Mouse (Mus musculus) testis, postnatal 10 days (tissue): ENCODE data around the gene Slco1c1.

Experiments
- DNase-seq: peaks from one replicate; pipeline ENCODE4 v3.0.0; 2021; ENCODE audit warnings: low spot score

The Slco1c1 gene

DNA sequence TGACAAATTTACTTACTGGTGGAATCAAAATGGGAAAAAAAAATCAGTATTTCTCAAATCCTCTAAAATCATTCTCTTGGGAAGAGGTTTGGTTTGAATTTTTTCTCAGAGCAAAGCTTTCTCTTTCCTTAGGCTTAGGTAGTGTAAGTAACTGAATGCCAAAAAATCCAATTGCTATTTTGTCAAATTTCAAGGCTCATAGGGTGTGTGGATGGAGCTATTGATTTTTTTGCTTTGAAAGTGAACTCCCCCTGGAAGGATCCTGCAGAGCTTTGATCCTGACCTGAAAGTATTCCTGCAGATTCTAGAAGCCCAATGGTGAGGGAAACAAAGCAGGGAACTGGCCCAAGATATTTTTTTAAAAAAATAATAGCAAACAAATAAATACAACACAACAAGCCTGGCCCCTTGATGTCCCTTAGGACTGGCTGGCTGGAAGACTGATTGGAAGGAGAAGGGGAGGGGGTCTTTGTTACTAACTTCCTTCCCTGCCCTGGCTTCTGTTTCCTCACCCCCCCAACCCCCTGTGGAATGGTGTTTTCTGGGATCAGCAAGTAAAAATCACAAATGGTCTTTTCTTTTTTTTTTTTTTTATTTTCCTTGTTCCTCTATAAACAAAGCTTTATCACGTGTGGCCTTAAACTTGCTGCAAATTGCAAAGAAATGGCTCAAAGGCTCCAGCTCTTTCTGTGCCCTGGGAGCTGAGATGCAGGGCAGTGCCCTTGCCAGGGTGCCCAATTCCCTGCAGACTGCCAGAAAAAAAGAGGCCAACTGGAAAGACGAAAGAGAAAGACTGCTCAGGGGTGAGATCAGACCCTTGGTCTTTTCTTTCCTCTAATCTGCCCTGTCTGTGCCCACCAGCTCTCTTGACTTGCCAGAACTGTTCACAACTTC is at the start of gene Slco1c1:
Slco1c1 (plus strand) TSS at position 622 of the 894 bp plus-strand sequence.
- no peak for DNase-seq

DNA sequence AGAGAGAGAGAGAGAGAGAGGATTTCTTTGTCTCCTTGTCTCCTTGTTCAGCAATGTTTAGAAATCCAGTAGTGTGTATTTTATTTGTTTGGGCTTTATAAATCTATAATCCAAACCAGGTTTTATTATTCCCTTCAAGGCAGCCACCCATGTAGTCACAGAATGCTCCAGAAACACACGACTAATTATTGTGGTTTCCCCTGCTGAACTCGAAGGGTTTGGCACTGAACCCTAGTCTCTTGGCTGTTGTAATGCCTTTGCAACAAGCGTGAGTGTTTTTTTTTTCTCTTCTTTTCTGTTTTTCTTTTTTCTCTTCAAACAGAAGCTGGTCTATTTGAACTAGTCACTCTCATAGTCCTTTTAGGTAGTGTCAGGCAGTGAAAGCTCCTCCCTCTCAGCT is 49.5 kb upstream of the Slco1c1 start:
- no peak for DNase-seq

DNA sequence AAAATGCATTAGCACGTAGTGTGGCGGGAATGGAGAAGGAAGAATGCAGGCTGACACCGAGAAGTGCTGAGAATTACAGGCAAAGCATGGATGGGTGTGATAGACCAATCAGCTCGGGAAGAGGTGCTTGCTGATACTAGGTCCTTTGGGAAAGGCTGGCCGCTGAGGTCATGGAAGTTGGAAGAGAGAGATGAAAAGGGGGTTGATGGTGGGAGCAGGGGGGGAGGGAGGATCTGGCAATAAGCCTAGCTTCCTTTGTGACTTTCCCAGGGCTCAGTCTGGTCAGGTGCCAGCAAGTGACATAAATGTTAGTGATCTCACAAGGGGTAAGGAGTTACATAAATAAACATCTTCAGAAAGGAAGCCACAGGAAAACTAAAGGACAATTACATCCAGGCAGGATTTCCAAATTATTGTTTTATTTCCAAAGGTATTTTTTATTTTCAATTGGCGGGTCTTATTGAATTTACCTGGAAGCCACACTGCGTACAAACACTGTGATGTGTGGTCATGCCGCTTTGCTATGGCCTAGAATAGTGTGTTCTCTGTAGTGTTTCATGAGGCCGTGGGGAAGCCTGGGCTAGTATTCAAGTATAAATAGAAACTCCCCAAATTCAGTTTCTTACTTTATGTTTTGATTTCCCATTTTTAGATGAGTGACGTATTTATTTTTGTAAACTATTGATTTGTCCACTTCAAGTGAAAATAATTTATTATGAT is 38.7 kb upstream of the Slco1c1 start:
- DNase-seq, result no peak

DNA sequence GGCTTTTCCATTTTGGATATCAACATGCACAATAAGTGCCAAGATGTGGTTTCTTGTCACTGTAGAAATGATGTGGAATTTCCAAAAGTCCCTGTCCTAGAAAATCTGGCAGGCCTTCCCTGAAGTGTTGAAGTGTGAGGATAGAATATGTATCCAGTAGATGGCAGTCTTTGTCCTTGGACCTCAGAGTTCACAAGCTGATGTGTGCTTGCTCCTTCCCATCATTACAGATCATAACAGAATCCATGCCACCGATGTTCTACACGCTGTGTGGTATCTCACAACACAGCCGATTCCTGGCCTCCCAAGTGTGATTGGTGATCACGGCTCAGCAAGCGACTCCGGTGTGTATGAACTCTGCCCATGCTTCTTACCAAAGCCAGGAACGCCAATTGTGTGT is 36.9 kb upstream of the Slco1c1 start:
- no peak for DNase-seq

DNA sequence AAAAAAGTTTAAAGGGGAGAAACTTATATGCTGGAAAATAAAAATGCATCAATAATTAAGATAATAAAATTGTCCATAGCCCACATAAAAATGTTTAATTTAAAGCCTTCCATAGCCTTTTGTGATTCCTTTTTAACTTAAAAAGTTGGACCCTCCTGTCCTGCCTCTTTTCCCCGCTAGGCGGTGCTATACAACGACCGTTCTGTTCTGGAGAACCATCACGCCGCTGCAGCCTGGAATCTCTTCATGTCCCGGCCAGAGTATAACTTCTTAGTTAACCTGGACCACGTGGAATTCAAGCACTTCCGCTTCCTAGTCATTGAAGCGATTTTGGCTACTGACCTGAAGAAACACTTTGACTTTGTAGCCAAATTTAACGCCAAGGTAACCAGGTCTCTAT is 35.5 kb upstream of the Slco1c1 start:
- peak; percentile 82 for DNase-seq

DNA sequence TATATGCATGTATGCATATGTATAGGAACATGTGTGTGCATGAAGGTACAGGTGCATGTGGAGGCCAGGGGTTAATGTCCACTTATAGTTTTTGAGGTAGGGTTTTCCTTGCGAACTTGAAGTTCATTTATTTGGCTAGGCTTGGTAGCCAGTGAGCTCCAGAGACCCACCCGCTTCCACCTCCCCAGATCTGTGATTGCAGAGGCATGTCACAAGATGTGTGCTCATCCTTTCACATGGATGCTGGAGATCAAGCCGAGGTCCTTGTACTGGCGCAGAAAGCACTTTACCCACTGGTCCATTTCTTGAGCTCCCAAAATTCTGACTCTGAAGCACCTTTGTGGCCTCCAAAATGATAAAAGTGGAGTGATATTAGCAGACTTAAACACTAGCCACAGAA is 29.3 kb upstream of the Slco1c1 start:
- DNase-seq, result no peak

DNA sequence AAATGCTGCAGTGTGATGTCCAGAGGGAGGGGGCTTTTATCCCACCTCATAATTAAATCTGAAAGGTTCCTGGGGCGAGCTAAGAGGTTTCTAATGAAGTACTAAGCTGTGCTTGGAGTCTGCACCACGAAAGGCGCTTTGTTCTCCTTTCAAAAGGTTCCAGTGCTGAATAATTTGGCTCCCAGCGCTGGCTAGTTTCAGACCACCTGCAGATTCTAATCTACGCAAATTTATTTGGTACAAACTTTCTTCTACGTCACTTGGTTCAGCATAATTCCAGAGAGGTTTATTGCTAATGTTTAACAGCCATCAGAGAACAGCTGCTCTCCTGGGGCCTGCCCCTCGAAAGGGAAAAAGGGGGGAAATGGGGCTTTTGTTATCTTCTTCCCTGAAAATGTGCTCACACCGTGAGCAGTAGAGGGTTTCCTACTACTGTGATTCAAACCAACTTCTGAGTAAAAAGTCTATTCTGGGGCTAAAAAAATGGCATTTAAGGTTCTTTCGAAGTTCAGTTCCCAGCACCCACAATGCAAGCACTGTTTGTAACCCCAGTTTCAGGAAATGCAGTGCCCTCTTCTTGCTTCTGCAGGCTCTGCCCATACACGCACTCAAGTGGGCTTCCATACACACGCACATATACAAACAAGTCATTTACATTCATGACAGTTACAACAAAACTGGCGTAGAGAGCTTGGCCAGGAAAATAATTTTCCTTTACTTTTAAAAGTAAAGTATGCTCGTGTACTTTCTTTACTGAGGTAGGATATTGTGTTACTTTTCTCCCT is 28.3 kb upstream of the Slco1c1 start:
- DNase-seq, result no peak

DNA sequence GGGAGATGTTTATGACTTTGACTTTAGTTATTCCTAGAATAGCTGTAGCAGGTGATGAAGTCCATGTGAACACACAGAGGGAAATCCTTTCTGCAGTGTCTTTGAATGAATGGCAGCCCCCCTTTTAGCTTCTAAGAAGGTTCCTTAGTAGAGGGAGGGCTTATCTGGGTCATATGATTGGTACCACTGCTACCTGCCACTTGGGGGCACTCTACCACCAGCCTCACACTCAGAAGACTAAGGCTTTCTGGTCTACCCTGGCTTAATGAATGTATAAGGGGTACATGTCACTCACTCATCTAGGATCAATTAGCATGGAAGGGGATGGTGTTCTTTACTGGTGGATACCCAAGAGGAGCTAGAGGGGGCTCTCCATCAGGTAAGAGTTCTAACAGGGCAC is 24.7 kb upstream of the Slco1c1 start:
- no peak for DNase-seq

DNA sequence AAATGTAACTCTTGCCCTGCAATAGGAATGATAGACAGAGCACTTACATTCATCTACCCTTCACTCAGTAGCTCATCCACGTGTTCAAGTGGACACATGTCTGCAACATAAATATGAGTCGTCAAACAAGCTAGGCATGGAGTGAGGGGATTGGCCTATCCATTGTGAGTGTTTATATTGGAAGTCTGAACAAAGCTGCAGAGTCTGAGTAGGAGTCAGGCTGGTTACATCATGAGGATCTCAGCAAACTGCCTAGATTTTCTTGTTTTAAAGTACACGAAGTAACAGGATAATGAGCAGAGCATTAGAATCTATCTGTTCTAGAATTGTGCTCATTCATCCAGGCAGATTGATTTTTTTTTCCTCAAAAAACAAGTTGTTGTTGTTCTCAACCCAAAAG is 23.0 kb upstream of the Slco1c1 start:
- no peak for DNase-seq

DNA sequence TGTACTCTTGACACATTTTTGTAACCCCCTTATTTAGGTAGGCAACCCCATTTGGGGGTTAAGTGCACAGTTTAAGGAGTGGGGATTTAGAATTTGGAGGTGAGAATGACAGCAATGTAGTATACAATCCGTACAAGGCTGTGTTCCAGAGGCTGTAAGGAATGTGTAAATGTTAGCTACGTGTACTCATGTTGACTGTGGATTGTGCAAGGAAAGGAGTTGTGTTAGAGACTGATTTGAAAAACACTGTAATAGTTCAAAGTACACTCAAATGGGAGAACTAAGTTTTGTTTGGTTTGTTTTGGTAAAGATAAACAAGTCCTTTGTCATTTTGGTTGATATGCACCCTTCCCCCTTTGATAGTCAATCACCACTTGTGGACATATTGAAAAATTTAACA is 1.6 kb upstream of the Slco1c1 start:
- no peak for DNase-seq

DNA sequence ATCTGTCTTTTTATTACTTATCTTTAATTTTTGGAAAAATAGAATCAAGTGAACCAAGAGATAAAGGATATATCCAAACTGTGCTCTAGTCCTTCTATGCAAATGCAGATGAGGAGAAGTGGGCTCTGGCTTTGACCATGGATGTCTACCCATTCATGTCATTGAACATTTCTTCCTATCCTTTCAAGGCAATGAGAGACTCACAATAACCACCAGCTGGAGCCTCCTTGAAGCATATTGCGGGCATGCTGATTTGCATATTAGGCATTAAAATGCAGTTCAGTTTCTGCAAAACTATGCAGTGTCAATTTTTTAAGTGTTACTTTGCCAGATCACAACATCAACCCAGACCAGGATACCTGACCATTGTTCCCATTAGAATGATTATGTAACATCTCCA is 1.6 kb downstream of the Slco1c1 start:
- no peak for DNase-seq

DNA sequence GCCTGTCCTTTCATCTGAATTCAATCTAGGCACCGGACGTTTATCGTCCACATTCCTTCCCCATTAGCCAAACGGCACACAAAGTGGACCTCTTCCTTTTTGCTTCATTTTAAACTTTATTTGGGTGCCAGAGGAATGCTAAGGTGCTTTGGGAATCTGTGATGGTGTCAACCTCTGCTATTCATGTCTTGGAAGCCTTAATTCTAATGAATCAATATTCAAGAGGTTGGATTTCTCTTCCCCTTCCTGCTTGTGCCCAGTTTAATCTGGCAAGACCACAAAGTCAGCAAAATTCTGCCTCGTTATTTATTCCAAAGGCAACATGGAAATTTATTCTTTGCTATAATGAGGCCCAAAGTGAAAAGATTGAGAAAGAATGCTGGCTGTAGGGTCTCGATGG is 6.7 kb downstream of the Slco1c1 start:
- no peak for DNase-seq

DNA sequence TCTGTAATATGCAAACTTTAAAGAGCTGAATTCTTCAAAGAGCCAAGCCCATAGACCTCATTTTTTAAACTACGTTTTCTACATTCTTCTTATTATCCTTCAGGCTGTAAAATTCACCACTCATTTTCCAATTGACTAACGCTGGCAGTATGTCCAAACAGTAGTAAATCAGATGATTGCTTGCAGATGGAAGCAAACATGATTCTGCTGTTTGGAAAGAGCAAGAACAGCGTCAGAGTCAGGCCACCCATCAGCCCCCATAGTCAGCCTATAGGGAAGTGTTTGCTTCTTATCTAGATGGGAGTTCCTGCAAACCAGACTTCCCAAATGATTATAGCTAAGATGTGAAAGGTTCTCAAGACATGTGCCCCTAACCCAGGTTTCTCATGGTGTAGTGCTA is 13.1 kb downstream of the Slco1c1 start:
- DNase-seq, result no peak

DNA sequence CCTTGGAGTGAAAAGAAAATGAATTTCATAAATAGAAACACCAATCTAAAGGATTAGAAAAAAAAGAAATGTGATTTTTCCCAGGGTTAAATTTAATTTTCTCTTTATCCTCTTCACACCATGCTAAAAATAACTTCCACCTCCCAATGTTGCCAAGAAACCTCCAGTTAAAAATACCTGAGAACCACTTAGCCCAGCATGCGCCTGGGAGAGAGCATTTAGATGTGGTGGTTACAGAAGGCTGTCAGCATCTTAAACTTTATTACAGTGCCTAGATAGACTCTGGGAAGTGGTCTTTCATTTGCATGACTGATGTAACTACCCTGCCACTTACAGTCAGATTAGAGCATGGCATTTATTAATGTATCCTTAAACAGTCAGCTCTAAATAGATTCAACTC is 17.0 kb downstream of the Slco1c1 start:
- DNase-seq, result no peak

DNA sequence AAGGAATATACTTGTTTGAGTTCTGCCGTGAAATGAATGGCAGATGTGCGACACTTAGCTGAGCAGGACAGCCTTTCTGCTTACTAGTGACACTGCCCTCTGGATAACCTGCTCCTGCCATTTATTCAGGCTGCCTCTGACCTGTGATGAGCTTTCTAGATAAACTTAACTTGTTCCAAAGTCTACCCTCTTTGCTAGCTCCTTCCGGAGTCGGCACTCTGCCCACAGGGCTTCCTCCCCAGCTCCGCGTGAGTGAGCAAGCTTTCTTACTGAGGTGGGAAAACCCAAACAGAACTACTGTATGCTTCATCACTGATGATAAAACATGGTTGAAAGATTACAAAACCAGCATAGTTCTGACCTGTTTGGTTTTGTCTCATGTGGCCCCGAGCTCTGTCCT is 19.2 kb downstream of the Slco1c1 start:
- DNase-seq, result no peak

DNA sequence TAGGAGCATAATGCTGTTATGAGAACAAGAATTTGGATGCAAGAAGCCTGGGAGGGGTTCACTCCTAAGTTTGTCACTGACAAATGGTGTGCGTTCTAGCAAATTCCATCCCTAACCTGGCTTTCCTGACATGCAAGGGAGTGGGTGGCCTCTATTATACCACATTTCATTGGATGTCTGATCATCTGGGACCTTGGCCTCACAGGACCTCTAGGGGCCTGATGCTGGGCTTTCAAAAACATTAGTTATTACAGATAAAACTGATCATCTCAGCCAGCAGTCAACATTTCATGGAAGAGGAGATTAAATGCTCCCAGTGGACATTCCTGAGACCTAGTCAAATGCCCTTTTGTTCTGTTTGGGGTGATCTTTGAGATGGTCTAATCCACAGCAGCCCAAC is 34.0 kb downstream of the Slco1c1 start:
- no peak for DNase-seq

DNA sequence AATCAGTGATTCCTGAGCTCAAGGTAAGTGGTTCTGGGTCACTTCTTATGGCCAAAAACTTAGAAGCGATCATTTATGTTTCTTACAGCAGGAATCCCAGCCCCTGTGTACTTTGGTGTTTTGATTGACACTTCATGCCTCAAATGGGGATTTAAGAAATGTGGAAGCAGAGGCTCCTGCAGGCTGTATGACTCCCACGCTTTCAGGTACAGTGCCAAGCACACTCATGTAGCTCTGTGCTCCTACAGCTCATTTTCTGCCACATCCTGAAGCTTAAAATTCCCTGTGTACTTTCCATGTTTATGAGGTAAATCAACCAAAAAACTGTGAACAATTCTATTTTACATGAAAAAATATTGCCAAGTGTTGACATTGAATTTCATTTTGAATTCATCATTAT is 43.2 kb downstream of the Slco1c1 start:
- no peak for DNase-seq

DNA sequence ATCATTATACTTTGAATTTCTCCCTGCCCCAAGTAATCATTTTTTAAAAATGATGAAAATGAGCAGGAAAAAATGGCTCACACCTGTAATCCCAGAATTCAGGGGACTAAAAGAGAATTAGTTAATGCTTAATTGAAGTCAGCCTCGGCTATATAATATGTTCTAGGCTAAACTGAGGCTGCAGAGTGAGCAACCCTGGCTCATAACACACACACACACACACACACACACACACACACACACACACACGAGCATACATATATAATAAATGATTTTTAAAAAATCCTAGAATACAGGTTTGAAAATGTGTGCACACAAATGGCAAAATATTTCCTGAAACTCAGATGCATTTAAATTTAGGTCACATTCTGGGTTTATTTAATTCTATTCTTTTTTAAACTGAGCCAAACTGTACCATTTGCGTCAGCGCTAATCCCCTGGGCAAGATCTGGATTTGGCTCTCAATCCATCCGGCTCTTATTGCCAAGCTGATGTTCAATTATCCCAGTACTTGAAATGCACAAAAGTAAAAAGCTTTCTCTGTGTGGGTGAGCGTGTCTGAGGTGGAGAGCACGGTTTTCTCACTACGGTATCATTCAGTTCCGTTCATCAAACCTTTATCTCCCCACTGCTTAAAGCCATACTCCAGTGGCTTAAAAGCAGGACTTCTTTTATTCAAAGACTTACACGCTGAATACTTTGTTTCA is 43.8 kb downstream of the Slco1c1 start:
- DNase-seq, result no peak

DNA sequence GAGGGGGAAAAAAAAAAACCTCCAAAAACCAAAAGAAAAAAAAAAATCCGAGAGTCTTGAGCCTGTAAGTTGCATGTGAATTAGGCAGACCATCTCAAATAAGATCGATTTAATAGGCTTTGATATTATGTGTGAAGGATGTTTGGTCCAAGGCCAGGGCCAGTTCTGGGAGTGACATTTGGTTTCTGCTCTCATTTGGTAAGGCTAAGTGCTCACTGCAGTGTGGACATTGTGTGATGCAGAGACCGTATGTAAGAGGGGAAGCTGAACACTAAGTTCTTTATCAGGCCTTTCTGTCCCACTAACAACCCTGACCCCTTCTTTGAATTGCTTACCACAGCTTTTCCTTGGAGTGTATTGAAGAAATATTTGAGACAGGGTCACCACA is 44.4 kb downstream of the Slco1c1 start:
- DNase-seq, result no peak

DNA sequence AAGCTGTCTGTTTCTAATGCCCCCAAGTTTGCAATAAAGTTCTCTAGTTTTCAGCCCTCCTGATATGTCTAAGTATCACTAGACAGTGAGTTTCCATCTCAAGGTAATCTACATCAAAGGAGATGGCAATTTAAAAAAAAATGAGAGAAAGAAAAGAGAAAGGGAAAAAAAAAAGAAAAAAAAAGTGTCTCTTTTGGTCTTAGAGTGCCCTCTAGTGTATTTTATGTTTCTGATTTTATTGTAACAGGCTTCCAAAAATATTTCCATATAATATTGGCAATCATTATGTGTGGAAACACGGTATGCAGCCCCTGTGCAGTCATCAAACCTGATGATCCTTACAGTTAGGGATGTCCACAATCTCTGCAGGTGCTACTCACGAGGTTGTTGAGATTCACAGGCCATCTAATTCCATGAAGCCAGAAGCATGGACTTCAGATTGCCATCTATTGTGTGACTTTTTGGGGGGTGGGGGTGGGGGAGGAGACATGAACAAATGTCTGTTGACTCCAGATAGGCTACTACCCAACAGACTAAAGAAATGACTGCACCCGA is 52.6 kb downstream of the Slco1c1 start:
- no peak for DNase-seq

DNA sequence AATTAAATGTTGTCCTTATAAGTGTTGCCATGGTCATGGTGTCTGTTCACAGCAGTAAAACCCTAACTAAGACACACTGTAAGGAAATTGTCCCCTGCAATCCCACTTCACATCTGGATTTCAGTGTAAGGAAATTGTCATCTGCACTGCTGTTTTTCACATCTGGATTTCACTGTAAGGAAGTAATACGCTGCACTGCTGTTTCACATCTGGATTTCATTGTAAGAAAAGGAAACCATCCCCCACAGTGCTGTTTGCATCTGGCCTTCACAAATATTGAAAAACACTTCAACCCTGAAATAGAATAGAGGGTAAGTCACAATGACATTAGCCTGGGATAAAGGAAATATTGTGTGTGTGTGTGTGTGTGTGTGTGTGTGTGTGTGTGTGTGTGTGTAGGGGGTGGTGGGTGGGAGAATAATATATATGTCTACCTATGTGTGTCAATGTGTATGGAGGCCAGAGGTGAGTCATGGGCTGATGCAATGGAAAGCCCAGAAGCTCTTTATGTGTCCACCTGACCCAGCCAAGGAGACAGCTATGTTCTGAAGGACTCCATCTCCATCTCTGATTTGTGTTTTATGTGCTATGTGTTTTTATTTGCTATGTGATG is 60.7 kb downstream of the Slco1c1 start:
- DNase-seq, result no peak
